Mouse (Mus musculus): ENCODE data around the gene Nsl1.

DNA sequence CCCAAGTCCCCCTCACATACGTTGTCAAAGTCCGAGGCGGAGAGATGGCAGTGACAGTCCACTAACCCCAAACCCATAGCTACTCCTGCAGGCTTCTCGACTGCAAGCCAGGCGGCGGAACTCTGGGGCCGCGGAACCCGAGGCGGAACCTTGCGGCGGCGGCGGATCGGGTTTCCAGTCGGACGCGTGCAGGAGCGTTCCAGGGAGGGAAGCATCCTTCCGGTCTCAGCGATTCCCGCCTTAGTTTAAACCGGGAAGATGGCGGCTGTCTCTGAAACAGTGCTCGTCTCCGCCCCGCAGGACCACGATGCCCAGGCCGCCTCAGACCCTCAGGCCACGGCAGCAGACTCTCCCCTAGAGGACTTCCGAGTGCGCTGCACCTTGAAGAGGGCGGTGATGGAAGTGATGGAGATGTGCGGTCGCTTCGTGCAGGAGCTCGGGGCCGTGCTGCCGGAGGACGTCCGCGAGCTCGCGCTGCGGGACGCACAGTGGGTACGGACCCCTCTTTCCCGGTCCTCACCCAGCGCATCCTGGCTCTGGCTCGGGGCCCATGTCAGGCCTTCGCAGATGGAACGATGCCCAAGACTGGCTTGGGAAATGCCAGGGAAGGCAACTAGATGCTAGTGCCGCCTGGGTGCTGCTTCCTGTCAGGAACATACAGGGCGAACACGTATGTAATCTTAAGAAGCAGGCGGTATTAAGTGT lies at the start of gene Nsl1, which contains the start of gene Tatdn3:
- TF ChIP-seq GATA1 (IDR thresholded peaks at IDR 0.05; ENCODE audit: low read length) = no peak
- no peak for TF ChIP-seq TAL1 (IDR thresholded peaks at IDR 0.05; ENCODE audit: low read length)

Measured in erythroblast, embryonic 14.5 days (primary cell).